Mouse (Mus musculus): ENCODE results near the gene Apbb1ip.

Apbb1ip gene

DNA sequence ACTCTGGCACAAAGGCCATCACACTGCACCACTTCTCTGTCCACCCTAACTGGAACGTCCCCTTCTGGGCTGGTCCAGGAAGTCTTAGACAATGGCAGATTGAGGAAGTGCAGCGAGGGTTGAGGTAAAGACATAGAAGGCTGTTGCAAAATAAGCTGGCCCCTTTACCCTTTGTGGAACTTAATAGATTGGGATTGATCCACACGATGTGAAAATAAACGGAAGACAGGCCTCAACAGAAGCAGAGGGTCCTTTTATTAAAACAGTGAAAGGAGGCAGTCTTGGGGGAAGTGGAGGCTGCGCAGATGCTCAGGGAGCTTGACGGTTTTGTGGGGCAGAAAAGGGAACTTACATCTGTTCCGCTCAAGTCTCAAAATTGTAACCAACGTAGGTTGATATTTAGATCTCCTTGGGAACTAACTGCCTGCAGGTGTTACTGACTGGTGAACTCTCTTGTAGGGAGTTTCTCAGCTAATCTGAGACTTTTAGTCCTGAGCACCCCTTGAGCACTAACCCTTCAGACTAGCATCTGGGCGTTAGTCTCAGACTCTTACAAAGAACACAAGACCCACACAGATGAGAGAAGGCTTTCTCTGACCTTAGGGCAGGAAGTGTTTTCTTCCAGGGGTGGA lies at the start of gene Apbb1ip:
TSS of gene Apbb1ip (plus strand) at position 546 of the 632 bp plus-strand sequence.
- no peak for DNase-seq

DNA sequence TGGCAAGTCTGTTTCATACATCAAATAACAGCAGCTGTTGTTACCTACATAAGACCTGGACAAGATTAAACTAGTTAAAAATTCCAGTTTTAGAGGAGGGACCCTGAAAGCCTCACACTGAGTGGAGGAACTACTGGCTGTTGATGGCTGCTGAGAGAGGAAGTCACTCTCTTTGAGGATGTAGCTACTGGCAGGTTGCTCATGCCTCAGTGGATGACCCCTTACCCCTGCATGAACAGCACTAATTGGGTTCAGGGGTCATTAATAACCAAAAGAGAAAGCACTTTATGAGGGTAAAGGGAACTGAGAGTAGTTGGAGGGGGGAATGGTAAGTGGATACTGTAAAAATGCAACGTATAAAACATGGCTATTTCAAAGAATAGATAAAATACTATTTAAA lies 46.8 kb upstream of the Apbb1ip start:
- DNase-seq: no peak

DNA sequence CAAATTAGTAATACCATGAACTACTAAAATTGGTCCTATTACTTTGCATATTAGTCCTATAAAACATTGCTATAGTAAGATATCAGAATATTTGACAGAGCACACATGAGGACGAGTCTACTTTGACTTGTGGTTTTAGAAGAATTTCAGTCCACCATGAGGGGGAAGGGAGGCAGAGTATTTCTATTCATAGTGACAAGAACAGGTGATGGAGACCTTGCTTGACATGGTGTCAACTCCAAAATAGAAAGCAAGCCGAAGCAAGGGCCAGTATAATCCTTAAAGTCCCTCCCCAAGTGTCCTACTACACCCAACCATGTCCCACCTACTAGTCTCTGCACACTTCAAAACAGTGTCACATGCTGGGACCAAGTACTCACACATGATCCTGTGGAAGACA lies 37.8 kb upstream of the Apbb1ip start:
- DNase-seq: no peak

DNA sequence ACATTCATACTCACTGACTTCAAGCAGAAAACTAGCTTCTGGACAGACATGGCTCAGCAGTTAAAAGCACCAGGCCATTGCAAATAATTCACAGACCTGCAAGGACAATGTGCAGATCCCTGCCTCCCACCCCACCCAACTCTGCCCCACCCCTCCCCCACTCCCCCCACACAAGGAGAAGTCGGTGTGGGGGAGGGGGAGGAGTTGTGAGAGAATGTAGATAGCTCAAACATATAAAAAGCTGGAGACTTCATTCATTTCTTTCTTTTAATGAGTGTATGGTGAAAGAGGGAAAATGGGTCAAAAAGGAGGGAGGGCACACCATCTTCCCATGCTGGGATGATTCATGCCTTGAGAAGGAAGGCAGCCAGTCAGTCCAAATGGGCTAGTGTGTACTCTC lies 34.5 kb upstream of the Apbb1ip start:
- DNase-seq: peak in 1 of 2 experiments; percentile 8

DNA sequence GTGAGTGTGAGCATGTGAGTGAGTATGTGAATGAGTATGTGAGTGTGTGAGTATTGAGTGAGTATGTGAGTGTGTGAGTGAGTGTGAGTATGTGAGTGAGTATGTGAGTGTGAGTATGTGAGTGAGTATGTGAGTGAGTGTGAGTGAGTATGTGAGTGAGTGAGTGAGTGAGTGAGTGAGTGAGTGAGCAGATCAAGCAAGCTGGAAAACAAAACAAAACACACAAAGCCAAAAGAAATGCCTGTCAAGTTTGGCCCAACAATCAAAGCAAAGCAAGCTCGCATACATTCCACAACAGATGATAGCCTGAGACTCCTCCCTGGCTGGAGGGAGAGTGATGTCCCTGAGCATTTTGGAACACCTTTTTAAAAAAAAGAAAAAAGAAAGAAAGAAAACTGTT lies 33.5 kb upstream of the Apbb1ip start:
- no peak for DNase-seq

DNA sequence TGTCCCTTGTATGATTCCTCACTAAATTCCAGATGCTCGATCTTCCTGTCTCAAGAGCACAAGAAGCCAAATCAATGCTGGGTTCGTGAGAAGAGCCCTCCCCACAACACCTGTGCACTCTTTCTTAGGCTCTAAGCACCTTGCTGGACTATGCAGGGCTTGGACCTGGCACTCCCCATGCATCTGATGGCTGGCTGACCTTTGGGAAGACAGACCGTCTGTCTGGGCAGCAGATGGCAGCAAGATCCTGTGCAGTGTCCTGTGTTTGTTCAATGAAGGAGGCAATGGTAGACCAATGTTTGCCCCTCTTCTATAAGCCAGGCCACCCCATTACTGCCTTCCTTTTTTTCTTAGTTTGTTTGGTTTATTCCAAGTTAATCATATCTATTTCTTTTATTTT lies 32.7 kb upstream of the Apbb1ip start:
- DNase-seq: peak in 1 of 2 experiments; percentile 15

DNA sequence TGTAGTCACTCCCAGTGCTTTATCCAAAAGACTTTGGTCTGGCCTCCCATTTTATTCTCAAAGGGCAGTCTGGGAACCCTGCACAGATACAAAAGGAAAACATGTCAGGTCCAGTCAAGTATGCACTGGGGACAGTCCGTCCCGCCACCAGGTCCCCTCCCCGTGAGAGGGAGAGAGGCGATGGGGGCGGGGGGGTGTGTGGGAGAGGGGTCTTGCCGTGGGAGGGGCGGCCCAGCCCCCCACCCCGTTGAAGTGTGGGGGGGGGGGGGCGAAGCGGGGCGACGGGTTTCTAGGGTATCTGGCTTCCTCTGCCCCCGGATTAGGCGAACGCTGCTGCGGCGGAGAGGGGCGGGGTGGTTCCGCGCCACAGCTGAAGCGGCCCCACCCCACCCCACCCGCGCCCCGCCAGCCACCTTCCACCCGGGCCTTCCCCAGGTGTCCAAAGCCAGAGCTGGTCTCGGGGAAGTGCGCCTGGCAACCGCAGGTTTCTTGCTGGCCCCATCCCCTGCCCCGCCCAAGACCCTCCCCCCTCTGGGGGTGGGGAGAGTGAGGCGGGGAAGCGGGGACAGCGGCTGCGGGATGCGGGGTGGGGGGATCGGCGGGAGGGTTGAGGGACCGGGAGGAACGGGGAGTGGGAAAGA lies 29.7 kb upstream of the Apbb1ip start:
- DNase-seq: peak; percentile 11 to 12

DNA sequence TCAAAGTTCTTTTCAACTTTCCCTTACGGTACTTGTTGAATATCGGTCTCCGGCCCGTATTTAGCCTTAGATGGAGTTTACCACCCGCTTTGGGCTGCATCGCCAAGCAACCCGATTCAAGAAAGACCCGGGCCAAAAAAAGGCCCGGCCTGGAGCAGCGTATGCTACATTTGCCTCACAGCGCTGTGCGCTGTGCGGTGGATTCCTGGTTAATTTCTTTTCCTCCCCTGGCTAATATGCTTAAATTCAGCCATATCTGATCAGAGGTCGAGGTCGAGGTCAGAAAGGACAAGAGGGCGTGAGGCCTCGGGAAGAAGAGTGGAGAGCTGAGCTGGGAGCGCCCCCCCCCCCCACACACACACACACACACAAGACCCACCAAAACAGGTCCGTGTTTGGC lies 29.0 kb upstream of the Apbb1ip start:
- no peak for DNase-seq

DNA sequence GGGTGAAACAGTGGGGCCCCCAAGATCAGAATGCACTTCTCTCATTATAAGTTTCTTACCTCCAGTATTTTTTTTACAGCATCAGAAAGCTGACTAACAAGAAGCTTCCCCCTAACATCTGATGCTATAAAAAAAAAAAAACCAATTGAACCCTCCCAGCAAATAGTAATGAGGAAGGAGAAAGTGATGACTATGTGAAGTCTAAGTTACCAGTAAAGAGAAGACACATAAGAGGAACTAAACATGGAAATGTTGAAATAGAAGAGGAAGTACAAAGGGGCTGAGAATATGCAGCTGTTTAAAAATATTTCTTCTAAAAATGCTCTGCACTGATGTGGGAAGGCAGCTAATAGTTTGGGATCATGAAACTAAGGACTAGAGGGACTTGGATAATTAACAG lies 27.1 kb upstream of the Apbb1ip start:
- no peak for DNase-seq

DNA sequence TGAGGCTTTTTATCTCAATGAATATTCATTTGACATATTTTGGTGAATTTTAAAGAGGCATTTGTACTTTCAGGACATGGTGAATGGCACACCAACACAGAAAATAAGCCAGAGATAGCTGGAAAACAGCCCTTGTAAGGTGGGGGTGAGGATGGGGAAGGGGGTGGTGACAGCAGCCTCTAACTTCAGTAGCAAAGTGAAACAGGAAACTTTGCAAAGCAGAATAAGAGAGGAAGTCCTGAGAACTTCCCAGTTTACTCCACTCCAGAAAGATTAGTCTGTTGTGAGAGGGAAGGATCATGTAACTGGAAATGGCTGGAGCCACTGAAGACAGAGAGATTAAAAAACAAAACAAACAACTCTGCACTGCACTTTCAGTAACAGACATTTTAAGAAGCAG lies 26.0 kb upstream of the Apbb1ip start:
- no peak for DNase-seq

DNA sequence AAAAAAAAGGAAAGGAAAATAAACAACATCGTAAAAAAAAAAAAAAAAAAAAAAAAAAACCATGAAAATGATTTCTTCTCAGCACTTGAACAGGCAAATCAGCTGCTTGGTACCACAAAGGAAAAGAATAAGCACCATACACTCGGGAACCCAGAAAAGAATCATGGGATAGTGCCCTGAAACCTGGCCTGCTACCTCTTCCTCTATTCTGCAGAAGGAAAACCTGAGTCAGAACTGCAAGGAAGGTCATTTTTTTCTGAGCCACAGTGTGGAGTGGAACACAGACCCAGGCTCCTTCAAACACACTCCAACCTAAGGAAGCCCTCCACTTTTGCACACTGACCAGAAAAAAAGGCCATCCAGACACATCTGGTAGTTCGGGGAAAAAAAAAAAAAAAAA lies 24.1 kb upstream of the Apbb1ip start:
- DNase-seq: no peak

DNA sequence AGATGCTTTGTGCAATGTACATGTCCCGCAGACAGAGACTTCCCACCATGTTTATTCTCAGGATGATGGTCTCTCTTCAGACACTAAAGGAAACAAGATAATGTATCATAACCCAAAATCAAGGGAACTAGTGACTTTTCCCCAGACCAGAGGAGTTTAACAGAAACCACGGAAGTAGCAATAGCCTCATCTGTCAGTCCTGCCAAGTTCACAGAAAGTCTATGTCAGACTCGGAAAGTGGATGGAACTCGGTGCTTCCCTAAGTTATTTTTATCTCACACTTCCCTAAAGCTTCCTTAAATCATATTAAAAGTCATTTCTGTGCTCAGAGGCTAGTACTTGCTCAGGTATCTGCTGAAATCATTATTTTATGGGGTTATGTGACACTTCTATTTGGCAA lies 21.4 kb upstream of the Apbb1ip start:
- DNase-seq: no peak

DNA sequence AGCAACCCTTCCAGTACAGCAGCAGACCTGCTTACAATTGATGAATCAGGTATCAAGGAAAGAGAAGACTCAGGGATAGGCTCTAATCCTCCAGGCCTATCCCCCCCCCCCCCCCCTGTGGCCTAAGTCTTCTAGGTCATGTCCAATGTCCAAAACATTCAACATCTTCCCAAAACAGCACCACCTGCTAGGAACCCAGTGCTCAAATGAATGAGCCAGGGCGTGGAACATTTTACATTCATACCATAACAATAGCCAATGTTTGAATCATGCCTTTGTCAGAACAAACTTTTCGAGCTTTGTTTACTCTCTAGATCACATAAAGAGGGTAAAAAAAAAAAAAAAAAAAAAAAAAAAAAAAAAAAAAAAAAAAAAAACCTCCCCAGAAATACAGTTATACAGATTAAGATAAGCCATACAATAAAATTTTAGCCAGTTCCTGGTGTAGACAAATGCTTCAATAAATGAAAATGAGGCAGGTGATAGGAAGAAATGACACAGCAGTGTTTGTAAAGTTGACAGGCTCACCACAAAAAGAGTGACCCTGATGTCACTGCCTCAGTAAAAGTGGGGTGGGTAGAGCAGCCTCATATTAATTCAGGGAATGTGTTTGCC lies 20.3 kb upstream of the Apbb1ip start:
- DNase-seq: no peak

DNA sequence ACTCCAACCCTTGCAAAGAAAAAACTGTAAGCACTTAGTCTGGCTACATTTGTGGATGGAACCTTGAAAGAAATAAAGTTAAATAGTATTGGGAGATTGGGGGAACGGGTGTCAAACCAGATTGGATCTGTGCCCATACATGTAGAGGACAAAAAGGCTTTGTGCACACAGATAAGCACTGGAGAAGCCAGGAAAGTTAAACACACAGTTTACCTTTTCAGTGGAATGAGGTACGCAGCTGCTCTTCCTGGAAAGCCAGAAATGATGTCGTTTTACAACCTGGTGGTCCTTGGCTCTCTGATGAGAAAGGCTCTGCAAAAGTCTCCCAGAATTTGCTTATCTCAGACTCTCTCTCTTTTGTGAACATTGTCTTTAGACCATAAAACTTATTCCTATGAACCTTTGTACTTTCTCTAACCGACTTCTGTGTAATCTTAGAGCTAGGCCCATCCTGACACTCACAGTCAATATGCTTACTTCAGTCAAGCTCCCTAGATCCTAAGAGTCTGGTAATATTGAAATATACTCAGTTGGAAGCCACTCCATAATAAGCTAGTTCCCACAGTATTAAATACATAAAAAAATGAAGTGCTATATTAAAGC lies 19.6 kb upstream of the Apbb1ip start:
- DNase-seq: no peak

DNA sequence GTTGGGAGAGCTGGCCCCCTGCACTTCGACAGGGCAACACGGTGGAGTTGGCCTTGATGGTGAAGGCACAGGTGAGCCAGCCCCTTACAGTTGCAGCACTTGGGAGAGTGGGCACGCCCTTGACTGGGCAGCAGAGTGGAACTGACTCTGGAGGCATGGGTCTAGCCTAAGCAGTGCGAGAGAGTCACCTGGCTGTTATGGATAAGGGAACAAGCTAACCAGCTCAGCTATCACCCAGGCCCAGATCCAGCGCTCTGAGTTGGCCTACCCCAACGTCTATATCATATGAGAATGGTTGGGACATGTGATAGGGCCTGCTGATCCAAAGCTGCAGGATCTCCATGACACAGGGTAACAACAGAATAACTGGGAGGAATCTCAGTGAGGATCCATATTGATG lies 18.3 kb upstream of the Apbb1ip start:
- DNase-seq: no peak

DNA sequence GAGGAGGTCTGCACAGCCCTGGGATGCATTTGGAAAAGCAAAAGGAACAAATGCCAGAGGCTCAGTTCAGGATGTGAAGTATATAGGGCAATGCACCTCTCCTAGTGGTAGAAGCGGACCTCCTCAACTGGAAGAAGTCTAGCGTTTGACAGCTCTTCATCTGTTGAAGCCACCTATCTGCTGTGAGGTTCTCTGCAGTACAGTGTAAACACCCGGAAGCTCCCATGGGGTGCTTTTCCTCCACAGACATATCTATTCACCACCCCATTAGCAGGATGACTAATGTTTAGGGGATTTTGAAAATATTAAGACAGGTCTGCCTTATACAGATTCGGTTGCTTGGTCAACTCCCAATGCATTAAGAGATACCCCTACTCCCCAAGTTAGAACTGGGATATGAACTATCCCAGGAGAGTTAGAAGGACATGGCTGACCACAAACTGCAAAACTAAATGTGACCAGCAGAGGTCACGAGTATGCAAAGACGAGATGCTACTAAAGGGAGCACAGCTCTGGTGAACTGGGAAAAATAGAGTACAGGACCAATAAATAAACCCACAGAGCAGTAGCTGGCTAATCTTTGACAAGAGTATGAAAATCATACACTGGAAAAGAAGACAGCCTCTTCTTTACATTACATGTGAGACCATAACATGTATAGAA lies 15.5 kb upstream of the Apbb1ip start:
- peak; percentile 23 to 74 for DNase-seq

DNA sequence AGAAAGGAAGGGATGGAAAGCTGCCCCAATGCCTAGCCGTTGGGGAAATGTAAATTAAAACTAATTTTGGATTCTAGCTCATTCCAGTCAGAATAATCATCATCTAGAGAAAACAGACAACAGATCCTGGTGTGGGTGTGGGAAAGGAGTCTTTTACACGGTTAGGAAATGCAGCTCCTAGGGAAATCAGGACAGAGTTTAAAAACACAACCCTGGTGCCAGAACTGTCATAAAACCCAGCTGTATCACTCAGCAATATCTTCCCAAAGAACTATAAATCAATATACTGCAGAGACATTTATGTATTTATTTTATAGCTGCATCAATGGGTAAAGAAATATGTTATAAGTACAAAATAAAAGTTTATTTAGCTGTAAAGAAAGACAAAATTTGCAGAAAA lies 13.4 kb upstream of the Apbb1ip start:
- no peak for DNase-seq

DNA sequence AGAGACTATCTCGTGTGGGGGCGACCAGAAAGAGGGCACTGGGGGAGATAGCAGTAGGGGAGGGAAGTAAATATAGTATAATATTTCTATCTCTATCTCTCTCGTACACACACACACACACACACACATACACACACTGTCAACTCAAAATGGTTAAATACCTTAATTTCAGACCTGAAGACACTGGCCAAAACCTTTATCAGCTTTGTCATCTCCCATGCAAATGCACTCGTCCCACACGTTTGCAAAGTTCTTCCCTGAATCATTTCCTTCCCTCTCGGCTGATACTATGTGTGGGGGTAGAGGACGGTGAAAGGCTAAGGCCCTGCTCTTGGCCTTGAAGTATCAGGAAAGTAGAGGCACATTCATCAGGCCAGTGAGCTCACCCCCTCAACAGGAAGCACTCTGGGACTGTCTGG lies 12.8 kb upstream of the Apbb1ip start:
- DNase-seq: no peak

DNA sequence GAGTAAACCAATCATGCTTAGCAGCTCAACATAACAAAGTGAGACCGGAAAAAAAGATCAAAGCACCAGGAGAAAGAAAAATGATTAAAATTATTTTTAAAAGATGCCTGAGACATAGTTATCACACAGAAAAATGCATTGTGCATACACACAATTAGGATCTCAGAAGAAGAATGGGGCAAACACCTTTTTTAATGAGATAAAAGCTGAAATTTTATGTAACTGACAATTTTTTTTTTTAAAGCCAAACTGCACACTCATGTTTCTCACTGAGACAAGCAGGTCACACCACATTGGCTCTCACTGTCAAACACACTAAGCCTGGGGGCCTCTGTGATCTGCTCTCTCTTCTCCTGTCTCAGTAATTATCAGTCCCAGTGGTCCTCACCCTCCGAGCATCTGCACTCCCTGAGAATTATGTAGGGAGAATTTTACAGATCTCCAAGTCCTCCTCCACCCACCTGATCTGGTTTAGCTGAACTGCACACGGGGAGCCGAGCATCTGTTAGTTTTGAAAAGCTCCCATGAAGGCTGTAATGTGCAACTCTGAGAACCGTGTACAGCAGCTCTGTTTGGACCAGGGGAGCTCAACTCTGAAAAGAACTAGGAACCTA lies 9.0 kb upstream of the Apbb1ip start:
- no peak for DNase-seq

DNA sequence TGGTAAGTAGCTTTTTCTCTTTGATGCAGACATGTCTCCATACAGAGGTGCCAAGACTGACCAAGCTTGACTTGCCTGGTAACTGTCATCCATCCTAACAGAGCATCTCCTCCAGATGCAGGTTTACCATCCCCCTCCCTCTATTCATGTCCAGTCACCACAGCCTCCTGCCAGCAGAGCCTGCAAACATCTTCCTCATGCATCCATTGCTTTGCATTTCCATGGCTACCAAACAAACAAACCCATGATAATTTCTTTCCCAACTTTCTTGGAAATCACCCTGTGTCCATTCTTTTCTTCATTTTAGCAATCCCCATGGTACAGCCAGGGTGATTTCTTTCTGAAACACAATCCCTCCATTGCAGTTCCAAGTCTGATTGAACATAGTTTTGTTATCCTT lies 2.6 kb upstream of the Apbb1ip start:
- DNase-seq: no peak

DNA sequence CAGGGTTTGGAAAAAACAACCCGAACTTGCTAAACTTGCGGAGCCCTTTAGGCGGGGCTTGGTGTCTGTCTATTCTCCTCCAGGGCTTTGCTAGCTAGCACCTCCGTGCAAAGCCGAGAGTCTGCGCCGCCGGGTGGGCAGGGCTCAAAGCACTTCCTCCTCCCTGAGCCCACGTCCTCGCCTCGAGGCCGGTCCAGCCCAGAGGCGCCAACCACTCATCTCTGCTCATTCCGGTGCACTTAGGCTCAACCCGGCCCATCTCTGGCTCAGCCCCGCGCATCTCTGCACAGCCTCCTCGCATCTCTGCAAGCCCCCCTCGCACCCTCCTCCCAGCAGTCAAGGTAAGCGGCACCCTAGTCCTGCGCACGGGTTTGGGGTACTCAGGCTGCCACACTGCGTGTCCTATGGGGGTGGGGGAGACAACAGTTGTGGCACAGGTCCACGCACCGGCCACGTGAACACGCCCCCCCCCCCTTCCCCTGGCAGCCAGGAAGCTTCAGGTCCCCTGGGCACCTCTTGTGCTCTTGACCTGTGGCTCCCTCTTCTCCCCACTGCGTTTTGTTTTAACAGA lies 372 bp downstream of the Apbb1ip start:
- DNase-seq: peak in 1 of 2 experiments; percentile 24

DNA sequence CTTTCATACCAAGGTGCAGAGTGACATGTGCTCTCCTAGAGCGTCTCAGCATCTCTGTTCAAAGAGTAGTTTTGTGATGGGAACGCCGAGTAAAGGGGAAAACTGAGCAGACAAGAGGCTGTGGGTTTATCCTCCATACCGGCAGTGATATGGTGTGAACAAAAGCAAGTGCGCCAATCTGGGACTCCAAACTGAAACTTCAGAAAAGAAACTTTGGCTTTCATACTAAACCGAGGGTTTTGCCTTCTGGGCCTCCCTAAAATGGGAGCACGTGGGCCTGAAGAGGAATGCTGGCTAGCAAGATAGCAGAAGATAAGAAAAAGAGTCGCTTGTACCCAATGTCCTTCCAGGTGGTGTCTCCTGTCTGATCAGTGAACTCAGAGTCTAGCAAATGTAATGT lies 1.3 kb downstream of the Apbb1ip start:
- no peak for DNase-seq

DNA sequence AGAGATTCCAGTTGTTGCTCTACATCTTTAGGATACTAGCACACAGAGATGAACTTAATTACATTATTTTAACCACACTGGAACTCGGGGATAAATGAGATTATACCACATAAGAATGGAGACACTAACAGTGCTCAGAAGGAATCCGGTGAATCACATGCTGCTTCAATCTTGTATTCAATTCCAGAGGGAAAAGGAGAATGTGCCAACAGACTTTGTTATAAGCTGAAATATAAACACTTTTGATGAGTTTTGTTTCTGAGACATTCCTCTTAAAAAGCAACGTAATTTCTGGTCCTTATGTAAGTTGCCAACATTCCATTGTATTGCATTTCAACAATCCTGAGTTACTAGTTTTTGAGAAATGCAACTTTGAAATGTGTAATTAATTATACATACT lies 1.8 kb downstream of the Apbb1ip start:
- no peak for DNase-seq

Data from kidney, adult 8-10 months (tissue).